Mouse (Mus musculus): ENCODE measurements around the gene Casp14.
"Not testable (repeated sequence)": the region's sequence is repeated elsewhere in the genome, so short reads cannot be mapped to it uniquely, and the experiment has no call there.

Casp14 gene

DNA sequence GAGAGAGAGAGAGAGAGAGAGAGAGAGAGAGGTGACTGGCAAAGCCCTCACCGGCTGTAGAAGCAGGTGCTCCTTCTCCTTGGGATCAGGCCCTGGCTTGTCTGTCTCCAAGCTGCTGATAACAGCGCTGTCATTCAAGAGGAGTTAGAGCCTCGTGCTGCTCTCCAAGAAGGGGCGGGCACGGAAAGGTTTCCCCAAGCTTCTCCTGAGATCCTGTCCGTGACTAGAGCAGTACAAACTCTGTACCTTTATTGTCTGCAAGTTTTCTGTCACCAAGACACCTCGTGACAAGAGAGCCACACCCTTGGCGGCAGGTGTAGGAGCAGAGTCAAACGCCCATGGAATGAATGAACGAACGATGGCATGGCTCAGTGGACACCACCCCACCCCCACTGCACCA, at the start of gene Casp14:
Gene Casp14, minus strand, starts transcription at position 239 of the 400 bp plus-strand sequence.
- DNase-seq = no peak

DNA sequence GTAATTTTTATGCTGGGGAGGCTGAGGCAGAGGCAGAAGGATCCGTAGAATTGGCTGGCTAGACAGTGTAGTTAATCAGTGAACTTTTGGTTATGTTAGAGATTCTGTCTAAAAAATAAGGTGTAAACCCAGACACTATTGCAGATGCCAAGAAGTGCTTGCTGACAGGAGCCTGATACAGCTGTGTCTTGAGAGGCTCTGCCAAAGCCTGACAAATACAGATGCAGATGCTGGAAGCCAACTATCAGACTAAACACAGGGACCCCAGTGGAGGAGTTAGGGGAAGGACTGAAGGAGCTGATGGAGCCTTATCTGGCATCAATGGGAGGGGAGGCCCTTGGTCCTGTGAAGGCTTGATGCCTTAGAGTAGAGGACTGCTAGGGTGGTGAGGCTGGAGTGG, 47.5 kb upstream of the Casp14 start:
- no peak for DNase-seq

- peak; percentile 70 for DNase-seq
Measured at GRCm38 (mm10) chr10:78756021-78756420, 37.9 kb upstream of the Casp14 start.

- peak; percentile 41 for DNase-seq
Measured at GRCm38 (mm10) chr10:78752452-78753191, 34.5 kb upstream of the Casp14 start, which contains the start of gene Ccdc105. Ccdc105 (minus strand) TSS chr10:78753065.

GRCm38 (mm10) chr10:78748946-78749345, 30.9 kb upstream of the Casp14 start:
- no peak for DNase-seq

GRCm38 (mm10) chr10:78748161-78748560, 30.1 kb upstream of the Casp14 start:
- DNase-seq = no peak

DNA sequence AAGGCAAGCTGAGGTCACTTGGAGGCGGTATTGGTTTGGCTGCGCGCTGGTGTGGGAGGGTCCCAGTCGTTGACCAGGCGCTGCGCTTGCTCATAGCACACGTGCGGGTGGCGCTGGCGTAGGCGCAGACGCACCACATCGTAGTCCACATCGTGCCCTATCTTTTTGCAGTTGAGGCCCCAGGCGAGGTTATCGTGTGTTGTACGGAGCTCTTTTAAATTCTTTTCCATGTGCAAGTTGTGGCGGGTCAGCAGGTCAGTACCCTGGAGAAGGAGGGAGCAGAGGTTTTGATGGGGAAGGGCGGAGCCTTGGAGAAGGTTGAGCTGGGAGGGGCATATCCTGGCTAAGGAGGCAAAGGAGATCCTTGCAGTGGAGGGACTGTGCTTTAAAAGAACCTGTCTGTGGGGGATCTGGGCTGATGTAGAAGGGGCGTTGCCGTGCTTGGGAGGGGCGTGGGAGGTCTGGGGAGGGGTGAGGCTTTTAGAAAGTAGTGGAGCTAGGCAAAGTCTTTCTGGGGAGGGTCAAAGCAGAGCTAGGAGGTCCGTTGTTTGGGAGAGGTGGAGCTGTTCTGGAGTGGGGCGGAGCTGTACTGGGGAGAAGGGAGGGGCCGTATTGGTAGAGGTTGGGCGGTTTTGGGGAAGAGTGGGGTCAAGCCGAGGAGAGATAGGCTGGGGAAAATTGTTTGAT, 29.1 kb upstream of the Casp14 start:
- DNase-seq = no peak

- peak; percentile 13 for DNase-seq
Measured at GRCm38 (mm10) chr10:78745453-78746232, 27.5 kb upstream of the Casp14 start.

- DNase-seq = no peak
Measured at GRCm38 (mm10) chr10:78743721-78744120, 25.6 kb upstream of the Casp14 start.

- DNase-seq = no peak
Measured at GRCm38 (mm10) chr10:78739821-78740220, 21.7 kb upstream of the Casp14 start.

DNA sequence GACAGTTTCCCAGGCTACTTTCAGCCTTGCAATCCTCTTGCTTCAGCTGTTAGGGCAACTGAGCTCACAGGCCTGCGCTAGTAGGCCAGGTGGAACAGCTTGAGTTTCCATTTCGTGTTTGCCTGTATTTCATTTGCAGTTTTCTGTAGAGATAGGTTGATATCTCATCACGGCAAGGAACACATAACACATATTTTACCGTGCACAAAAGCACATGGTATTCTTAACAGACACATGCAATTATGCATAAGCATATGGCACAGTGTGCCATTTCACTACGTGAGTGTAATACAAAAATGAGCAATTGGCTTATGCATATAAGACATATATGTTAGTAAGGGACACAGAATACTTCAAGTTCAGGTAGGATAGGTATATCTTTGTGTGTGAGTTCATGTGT, 9.8 kb upstream of the Casp14 start:
- no peak for DNase-seq

DNA sequence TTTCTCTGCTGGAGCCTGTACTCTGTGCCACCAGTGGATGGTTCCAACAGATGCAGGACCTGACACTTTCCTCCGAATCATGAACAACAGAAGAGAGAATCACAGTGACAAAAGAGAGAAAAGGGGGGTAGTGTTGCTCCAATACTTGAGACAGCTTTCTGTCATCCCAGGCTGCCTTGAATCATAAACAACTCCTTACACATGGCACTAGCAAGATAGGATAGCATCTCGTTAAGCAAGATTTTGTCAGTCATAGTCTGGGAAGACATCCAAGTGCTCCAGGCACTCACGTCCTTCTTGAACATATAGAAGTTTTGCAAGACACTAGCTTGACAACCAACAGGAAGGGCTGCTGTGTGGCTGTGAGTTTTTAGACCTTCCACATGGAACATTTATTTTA, 8.9 kb upstream of the Casp14 start:
- no peak for DNase-seq

GRCm38 (mm10) chr10:78723416-78723815, 5.3 kb upstream of the Casp14 start:
- DNase-seq = no peak

DNA sequence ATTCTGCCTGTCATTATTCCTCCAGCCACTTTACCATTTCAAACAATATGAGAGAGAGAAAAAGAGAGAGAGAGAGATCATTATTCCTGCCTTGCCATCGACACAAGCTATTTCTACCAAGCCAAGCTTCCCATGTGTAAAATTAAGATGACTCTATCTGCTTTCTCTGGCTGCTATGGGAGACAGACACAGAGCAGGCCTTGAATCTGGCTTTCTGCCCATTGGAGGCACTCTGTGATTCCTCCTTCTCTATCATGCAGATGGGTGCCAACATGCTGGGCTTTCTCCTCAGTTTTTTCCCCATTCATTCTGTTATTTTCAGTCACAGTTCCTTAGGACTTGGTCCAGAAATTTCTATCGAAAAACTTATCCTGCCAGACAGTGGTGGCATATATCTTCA, 4.6 kb upstream of the Casp14 start:
- DNase-seq = no peak

DNA sequence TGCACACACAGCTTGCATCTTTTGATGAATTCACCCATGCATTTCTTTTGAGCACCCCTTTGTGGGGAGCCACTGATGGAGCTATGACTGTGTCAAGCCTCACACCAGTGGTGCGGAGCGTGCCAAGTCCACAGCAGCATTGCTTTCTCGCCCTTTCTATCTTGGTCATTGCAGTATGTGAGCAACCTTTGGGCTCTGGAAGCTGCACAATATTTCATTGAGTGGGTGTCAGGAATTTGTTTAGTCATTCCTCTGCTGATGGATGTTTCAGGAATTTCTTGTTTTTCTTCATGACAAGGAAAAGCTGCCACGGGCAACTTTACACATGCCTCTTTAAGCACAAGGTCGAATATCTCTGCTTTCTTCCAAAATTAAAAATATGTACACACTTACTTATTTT, 3.9 kb upstream of the Casp14 start:
- no peak for DNase-seq

- no peak for DNase-seq
Measured at GRCm38 (mm10) chr10:78716231-78716630, 1.9 kb downstream of the Casp14 start.

DNA sequence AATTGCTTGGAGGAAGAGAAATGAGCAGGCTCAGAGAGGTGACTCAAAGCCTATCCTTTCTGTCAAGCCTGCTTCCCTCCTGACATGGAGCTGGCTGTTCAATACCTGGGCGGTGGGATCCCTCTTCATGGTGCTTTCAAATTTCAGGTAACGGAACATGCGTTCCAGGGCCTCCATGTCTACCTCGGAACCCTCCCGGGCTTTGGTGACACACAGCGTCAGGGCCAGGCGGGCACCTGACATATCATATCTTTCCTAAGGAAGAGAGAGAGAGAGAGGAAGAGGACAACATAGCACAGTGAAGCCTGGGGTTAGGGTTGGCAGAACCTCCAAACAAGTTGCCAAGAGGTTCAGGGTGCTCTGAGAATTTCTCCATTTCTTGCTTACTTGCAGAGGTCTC, 2.9 kb downstream of the Casp14 start:
- no peak for DNase-seq

- DNase-seq = no peak
Measured at GRCm38 (mm10) chr10:78714129-78714528, 4.0 kb downstream of the Casp14 start.

- DNase-seq = no peak
Measured at GRCm38 (mm10) chr10:78710706-78711105, 7.4 kb downstream of the Casp14 start.

DNA sequence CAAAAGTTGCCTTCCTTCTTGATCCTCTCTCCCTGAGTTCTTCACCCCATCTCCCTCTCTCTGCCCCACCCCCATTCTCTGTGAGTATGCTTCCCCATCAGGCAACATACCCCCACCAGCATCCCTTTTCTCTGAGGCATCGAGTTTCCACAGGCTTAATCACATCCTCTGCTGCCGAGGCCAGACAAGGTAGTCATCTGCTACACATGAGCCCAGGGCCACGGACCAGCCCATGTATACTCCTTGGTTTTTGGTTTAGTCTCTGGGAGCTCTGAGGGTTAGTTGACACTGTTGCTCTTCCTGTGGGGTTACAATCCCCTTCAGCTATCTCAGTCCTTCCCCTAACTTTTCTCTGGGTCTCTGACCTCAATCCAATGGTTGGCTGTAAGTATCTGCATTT, 17.2 kb downstream of the Casp14 start:
- DNase-seq = no peak

GRCm38 (mm10) chr10:78689973-78690372, 28.1 kb downstream of the Casp14 start:
- DNase-seq = no peak

GRCm38 (mm10) chr10:78686995-78687577, 31.0 kb downstream of the Casp14 start:
- DNase-seq = no peak

- DNase-seq = not testable (repeated sequence)
Measured at GRCm38 (mm10) chr10:78670121-78670520, 48.0 kb downstream of the Casp14 start.

Data from kidney, postnatal 14 days (tissue).